Mouse (Mus musculus) hindbrain, postnatal 0 days (tissue): ENCODE data around the gene Nck1. TPM values are rescaled to one million over a fixed set of nuclear protein-coding genes. Genes with fewer than 3 reads are reported as not detected.

ENCODE experiments used
- ATAC-seq: fragments of 200-750 bp; cut with Nextera tagmentation; 2 replicates; pipeline ENCODE4 v1.8.0; 2017; ENCODE audit warnings: mild to moderate bottlenecking, moderate TSS enrichment, moderate library complexity
- DNase-seq: peaks from one replicate; pipeline ENCODE4 v3.0.0-alpha.2; 2015; ENCODE audit warnings: low spot score
- H3K27ac ChIP-seq: fragments of 300-500 bp; sonication (generic); 2 replicates; pipeline ENCODE4 v1.5.1; 2014; ENCODE audit warnings: mild to moderate bottlenecking
- H3K27me3 ChIP-seq: fragments of 300-500 bp; sonication (generic); 2 replicates; pipeline ENCODE4 v1.6.1; 2014; ENCODE audit warnings: low read length, mixed read lengths; ENCODE audit not compliant: insufficient read depth
- H3K36me3 ChIP-seq: fragments of 300-500 bp; sonication (generic); 2 replicates; pipeline ENCODE4 v1.6.1; 2014; ENCODE audit warnings: low read length, mixed read lengths; ENCODE audit not compliant: insufficient read depth
- H3K4me1 ChIP-seq: fragments of 300-500 bp; sonication (generic); 2 replicates; pipeline ENCODE4 v1.6.1; 2014; ENCODE audit warnings: antibody characterized with exemption, low read length, mixed read lengths; ENCODE audit not compliant: insufficient read depth
- H3K4me2 ChIP-seq: fragments of 300-500 bp; sonication (generic); 2 replicates; pipeline ENCODE4 v1.6.1; 2014; ENCODE audit warnings: low read depth, mild to moderate bottlenecking, low read length, moderate library complexity, mixed read lengths
- H3K4me3 ChIP-seq: fragments of 300-500 bp; sonication (generic); 2 replicates; pipeline ENCODE4 v1.5.1; 2014; ENCODE audit warnings: low read length
- H3K9ac ChIP-seq: fragments of 300-500 bp; sonication (generic); replicated peaks from 2 replicates; pipeline ENCODE4 v1.6.1; 2014; ENCODE audit warnings: mild to moderate bottlenecking, low read length, moderate library complexity, mixed read lengths
- H3K9me3 ChIP-seq: fragments of 300-500 bp; sonication (generic); 2 replicates; pipeline ENCODE4 v1.6.1; 2016; ENCODE audit warnings: low read length, mixed read lengths
- CTCF ChIP-seq: IDR thresholded peaks from 2 replicates; pipeline ENCODE4 v1.5.1; 2016; ENCODE audit warnings: antibody characterized with exemption, control low read depth, low read depth
- WGBS: fragments of 180-500 bp; shearing (Covaris S2); extraction: QIAGEN DNeasy Blood & Tissue Kit; methylation state at CpG from one replicate; pipeline ENCODE4 v1.1.7; 2014; 5-methylcytosine and 5-hydroxymethylcytosine counted together
- polyA plus RNA-seq: library from polyadenylated mRNA; unstranded; fragments of >200 nt; fragmentation: Nextera tagmentation; extraction: Ambion mirVana; gene quantifications from 2 replicates; pipeline ENCODE4 v1.2.1, GENCODE M21; 2015
- total RNA-seq: library from RNA; depleted of rRNA; stranded (reverse); fragments of >200 nt; gene quantifications from 2 replicates; pipeline ENCODE4 v1.2.3, GENCODE M21; 2014

Gene Nck1
- total and polyA plus RNA-seq, 2 experiments from 2014 or later, result 10.6 to 38.3 TPM

GRCm38 (mm10) chr9:100470936-100471604 is 74.9 kb downstream of the Nck1 start:
- H3K4me3 ChIP-seq, result no peak overlapping the region
- H3K9me3 ChIP-seq, result no peaks in the 10 kb centered on the region
- H3K36me3 ChIP-seq, result no peaks in the 10 kb centered on the region
- no peak overlapping the region; the same call in 1 of the 2 replicates for H3K27ac ChIP-seq
- H3K9ac ChIP-seq, result no peak overlapping the region
- 42% methylated on average over 8 of the region's 8 CpGs for WGBS
- H3K4me2 ChIP-seq, result no peak overlapping the region
- TF ChIP-seq CTCF, result no peak
- no peaks in the 10 kb centered on the region for H3K27me3 ChIP-seq
- ATAC-seq (peak; percentile 68; the same call in 1 of the 2 replicates), DNase-seq (peak; percentile 74)
- H3K4me1 ChIP-seq, result no peaks in the 10 kb centered on the region

- H3K4me3 ChIP-seq, result no peak overlapping the region
- H3K27ac ChIP-seq, result no peak overlapping the region; the same call in 1 of the 2 replicates
- no peaks in the 10 kb centered on the region for H3K9me3 ChIP-seq
- no peak for TF ChIP-seq CTCF
- H3K9ac ChIP-seq, result no peak overlapping the region
- no peak for ATAC-seq
- H3K27me3 ChIP-seq, result no peaks in the 10 kb centered on the region
- DNase-seq, result no peak
- H3K4me1 ChIP-seq, result no peaks in the 10 kb centered on the region
- H3K4me2 ChIP-seq, result no peak overlapping the region
- WGBS, result 79% methylated on average over 1 of the region's 1 CpGs
- no peaks in the 10 kb centered on the region for H3K36me3 ChIP-seq
Measured at GRCm38 (mm10) chr9:100470228-100470627, 75.7 kb downstream of the Nck1 start.

DNA sequence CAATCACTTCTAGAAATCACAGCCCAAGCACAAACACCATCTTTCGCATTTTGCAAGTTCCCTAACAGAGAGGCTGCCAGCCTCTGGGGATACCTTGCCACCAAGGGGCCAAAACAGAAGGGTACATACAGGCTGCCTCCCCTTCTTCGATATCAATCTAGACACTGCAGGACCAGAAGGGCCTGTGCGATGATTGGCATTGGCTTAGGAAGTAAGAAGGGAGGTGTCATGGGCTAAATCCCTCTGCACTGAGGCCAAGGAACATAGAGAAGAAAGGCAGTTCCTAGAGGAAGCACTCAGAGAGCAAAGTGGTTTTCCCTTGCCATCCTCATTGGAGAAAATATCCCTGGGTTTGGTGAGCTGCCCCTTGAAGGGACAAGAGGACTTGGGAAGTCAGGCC is 76.3 kb downstream of the Nck1 start:
- TF ChIP-seq CTCF, result no peak
- Histone ChIP-seq H3K4me1 (no peaks in the 10 kb centered on the region), H3K27ac (no peak overlapping the region; the same call in 1 of the 2 replicates), H3K27me3 (no peaks in the 10 kb centered on the region), H3K9me3 (no peaks in the 10 kb centered on the region), H3K4me3 (no peak overlapping the region), H3K9ac (no peak overlapping the region), H3K36me3 (no peaks in the 10 kb centered on the region), H3K4me2 (no peak overlapping the region)
- ATAC-seq (no peak), DNase-seq (no peak)
- 68% methylated on average over 3 of the region's 3 CpGs for WGBS

DNA sequence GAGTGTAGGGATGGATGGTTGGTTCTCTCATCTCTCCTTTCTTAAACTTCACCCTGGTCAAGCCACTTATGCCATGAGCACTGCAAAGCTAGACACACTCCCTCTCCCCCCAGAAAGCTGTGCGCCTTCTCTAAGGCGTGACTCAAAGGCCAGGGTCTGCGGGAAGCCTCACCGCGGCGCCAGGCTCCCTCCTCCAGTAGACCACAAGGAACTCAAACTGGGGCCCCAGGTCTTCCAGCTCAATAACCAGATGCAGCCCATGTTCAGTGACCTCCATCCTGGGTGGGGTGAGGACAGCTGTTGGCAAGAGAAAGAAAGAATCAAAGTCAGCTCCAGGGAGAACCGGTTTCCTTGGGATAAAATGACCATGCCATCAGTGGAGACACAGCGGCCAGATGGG is 77.8 kb downstream of the Nck1 start:
- no peak for TF ChIP-seq CTCF
- 85% methylated on average over 8 of the region's 8 CpGs for WGBS
- no peaks in the 10 kb centered on the region for H3K9me3 ChIP-seq

DNA sequence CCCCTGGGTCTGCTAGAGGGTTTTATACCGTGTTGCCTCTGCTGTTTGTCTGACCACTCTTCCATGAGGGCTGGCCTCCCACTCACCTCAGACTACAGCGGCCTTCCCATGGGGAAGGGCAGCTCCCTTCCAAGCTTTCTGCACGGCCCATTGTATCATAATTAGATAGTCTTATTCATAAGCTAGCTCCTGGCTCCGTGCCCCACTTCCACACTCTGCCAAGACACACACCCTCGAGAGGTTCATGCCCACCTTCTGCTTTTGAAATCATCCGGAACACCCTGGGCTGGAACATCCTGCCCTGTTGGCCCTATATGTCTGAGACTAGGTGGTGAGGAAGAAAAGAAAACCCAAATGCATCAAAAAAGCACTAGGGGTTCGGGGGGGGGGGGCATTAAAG is 78.3 kb downstream of the Nck1 start:
- Histone ChIP-seq H3K4me2 (no peak overlapping the region), H3K9ac (no peak overlapping the region), H3K36me3 (no peaks in the 10 kb centered on the region), H3K4me1 (no peaks in the 10 kb centered on the region), H3K4me3 (no peak overlapping the region), H3K9me3 (no peaks in the 10 kb centered on the region), H3K27me3 (no peaks in the 10 kb centered on the region), H3K27ac (no peak overlapping the region)
- no peak for ATAC-seq
- TF ChIP-seq CTCF, result no peak
- DNase-seq, result peak; percentile 56
- WGBS, result 39% methylated on average over 7 of the region's 7 CpGs

More for the DNA sequence above, 77.8 kb downstream of the Nck1 start:
- ATAC-seq (no peak), DNase-seq (no peak)
- no peak overlapping the region for H3K4me3 ChIP-seq
- H3K27ac ChIP-seq, result no peak overlapping the region
- no peak overlapping the region for H3K4me2 ChIP-seq
- no peaks in the 10 kb centered on the region for H3K36me3 ChIP-seq
- no peak overlapping the region for H3K9ac ChIP-seq
- H3K4me1 ChIP-seq, result no peaks in the 10 kb centered on the region
- H3K27me3 ChIP-seq, result no peaks in the 10 kb centered on the region

DNA sequence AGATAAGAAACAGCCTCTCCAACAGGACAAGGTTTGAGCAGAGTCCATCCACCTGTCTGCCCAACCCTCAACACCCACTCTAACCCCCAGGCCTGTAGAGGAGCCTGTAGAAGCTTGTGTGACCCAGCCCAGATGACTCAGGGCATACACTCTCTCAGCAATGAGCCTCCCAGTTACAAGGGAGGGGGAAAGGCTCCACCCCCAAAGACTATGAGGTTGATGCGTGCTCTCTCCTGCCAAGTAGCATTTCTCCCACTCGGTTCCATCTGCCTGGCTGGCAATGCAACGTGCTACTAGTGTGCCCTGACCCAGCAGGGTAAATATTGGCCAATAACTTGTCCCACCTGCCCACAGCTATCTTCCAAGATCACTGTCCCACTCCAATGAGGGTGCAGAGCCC is 79.2 kb downstream of the Nck1 start:
- Histone ChIP-seq H3K9me3 (no peaks in the 10 kb centered on the region), H3K4me1 (no peaks in the 10 kb centered on the region), H3K9ac (no peak overlapping the region), H3K4me3 (no peak overlapping the region), H3K27ac (no peak overlapping the region), H3K4me2 (no peak overlapping the region), H3K36me3 (no peaks in the 10 kb centered on the region), H3K27me3 (no peaks in the 10 kb centered on the region)
- WGBS, result 56% methylated on average over 3 of the region's 3 CpGs
- ATAC-seq, result no peak
- TF ChIP-seq CTCF, result no peak
- DNase-seq, result peak; percentile 39

GRCm38 (mm10) chr9:100465988-100466387 is 79.9 kb downstream of the Nck1 start:
- DNase-seq, result no peak
- ATAC-seq, result no peak
- H3K9ac ChIP-seq, result no peak overlapping the region
- H3K4me2 ChIP-seq, result no peak overlapping the region
- no peak overlapping the region for H3K27ac ChIP-seq
- no peak for TF ChIP-seq CTCF
- H3K27me3 ChIP-seq, result no peaks in the 10 kb centered on the region
- no peak overlapping the region for H3K4me3 ChIP-seq
- WGBS, result 89% methylated on average over 9 of the region's 9 CpGs
- H3K36me3 ChIP-seq, result no peaks in the 10 kb centered on the region
- 0 out of 2 replicates have a peak, but pooled peaks cover 4% of the 10 kb centered on the region for H3K4me1 ChIP-seq
- no peaks in the 10 kb centered on the region for H3K9me3 ChIP-seq
